Mouse (Mus musculus) spleen, postnatal 14 days (tissue): ENCODE measurements at regions not wholly inside any gene's neighbourhood (a gene's known extent, or its start where the extent isn't known, plus 50 kb on each side); places are given as distances from the start of the nearest gene placed in this dataset.
"Not testable (repeated sequence)": the region's sequence is repeated elsewhere in the genome, so short reads cannot be mapped to it uniquely, and the experiment has no call there.

Experiments
- DNase-seq, 2 experiments: peaks; one replicate each; pipeline ENCODE4 v3.0.0; 2021 to 2022; ENCODE audit warnings: low spot score in 2 of 2

- DNase-seq = no peak
Measured at GRCm38 (mm10) chr10:118049330-118049729, 92.3 kb upstream of the Mdm1 start.

DNA sequence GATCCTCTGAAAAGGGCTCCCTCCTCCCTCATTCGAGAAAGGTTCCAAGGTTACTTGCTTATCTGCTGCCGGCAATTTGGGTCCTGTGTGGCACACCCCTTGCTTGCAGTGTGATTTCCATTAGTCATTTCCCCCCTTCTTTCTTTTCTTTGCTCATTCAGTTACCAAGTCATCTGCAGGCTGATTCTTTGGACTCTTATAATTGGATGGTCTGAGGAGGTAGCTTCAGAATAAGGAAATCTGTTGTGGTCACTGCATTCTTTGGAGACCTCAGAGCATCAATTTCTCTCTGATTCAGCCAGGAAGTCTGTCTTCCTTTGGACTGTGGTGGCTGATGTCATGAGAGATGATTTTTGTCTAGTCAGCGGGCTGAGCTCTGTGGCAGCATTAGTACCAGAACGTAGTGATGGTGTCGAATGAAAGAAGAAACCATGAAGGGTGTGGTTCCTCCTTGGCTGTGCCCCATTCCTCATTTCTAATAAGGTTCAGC lies 91.4 kb upstream of the Mdm1 start:
- no peak for DNase-seq

- peak in 1 of 2 experiments; percentile 12 for DNase-seq
Measured at GRCm38 (mm10) chr10:118052042-118052441, 89.6 kb upstream of the Mdm1 start.

DNA sequence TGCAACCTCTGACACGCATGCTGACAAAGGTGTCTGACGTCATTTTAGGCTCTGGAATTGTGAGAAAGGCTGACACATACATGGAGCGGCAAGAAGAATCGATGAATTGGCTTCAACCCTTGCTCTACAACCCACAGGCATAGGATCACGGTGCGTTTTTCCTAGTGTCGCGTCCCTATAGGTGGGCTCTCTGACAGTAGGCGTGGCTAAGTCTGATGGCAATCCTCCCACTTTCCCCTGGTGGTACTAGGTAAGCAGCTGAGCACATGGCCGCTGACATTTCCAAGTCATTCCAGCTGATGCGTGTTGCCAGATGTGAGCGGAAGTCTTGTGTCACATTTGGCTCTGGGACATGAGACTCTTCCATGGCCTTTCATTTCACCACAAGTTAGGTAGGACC lies 89.1 kb upstream of the Mdm1 start:
- no peak for DNase-seq

DNA sequence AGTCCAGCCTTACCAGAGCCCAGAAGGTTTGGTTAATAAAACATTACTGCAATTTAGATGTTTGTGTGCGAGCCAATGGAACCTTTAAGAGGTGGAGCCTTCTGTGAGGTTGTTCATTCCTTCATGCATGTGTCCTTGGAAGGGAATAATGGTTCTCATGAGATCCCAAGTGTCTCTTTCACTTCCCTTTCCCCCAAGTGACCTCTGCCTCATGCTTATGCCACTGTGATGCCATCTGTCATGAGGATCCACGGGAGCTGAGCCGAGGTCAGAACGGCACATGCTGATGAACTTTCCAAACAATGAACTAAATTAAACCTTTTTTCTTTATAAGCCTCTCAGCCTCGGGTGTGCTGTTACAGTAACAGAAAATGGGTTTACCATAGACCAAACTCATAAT lies 88.6 kb upstream of the Mdm1 start:
- DNase-seq = no peak

DNA sequence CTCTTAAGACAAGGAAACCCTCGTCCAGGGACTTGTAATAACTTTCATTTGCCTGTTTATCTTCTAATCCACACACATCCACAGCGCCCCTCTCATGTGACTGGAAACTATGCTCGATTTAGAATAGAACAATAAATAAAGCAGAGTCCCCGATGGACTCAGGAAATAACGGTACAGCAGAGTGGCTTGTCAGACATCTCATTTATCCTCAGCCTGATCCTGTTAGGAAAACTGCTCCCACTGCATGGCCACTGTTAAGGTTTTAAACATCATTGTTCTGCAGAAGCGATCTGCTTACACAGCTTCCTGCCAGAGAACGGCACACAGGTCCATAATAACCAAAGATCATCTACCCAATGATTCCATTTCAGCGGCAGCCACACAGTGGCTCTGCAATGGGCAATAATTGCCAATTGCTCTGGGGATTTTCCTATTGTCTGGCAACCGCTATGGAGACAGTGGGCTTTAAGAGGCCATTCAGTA lies 84.8 kb upstream of the Mdm1 start:
- no peak for DNase-seq

- no peak for DNase-seq
Measured at GRCm38 (mm10) chr10:118057516-118057915, 84.1 kb upstream of the Mdm1 start.

GRCm38 (mm10) chr10:118064816-118065216 lies 76.8 kb upstream of the Mdm1 start:
- DNase-seq = no peak

GRCm38 (mm10) chr10:118076341-118076740 lies 65.3 kb upstream of the Mdm1 start:
- not testable (repeated sequence) for DNase-seq

- DNase-seq = no peak
Measured at GRCm38 (mm10) chr10:118081636-118082166, 59.9 kb upstream of the Mdm1 start.

DNA sequence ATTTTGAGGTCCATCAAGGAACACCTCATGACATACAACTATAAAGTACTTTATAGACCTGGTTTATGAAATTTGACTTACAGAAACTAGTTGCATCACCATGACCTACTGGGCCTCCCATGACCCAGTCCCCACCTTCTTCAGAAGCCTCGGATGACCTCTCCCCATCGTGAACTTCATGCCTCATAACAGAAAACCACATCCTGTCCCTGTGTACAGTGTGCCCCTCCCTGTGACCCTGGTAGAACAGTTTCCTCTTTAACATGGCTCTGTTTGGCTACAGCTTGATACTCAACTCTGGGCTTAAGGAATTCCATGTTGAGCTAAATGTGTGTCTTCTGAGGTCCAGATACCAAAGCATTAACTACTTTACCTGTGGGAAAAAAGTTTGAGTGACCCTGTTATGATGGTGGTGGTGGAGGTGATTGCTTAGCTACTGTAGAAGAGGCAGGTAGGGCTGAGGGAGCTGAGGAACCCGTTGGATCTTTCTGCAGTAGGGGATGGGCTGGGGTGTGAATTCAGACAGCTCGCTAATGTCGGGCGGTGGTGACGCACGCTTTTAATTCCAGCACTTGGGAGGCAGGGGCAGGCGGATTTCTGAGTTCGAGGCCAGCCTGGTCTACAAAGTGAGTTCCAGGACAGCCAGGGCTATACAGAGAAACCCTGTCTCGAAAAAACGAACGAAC lies 58.4 kb upstream of the Mdm1 start:
- DNase-seq = peak in 1 of 2 experiments; percentile 30

DNA sequence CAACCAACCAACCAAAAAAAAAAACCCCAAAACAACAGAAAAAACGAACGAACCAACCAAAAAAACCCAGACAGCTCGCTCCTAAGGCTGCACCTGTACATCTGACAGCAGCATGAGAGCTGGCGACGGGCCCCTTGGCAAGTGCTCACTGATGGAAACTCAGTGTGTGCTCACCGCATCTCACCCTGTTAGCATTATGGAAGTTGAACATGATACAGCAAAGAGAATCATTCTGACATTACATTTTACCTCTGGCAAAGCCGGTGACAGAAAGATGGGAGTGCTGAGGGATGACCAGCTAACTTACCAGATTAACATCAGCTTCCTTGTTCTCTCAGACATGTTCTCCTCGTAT lies 57.9 kb upstream of the Mdm1 start:
- DNase-seq = no peak

DNA sequence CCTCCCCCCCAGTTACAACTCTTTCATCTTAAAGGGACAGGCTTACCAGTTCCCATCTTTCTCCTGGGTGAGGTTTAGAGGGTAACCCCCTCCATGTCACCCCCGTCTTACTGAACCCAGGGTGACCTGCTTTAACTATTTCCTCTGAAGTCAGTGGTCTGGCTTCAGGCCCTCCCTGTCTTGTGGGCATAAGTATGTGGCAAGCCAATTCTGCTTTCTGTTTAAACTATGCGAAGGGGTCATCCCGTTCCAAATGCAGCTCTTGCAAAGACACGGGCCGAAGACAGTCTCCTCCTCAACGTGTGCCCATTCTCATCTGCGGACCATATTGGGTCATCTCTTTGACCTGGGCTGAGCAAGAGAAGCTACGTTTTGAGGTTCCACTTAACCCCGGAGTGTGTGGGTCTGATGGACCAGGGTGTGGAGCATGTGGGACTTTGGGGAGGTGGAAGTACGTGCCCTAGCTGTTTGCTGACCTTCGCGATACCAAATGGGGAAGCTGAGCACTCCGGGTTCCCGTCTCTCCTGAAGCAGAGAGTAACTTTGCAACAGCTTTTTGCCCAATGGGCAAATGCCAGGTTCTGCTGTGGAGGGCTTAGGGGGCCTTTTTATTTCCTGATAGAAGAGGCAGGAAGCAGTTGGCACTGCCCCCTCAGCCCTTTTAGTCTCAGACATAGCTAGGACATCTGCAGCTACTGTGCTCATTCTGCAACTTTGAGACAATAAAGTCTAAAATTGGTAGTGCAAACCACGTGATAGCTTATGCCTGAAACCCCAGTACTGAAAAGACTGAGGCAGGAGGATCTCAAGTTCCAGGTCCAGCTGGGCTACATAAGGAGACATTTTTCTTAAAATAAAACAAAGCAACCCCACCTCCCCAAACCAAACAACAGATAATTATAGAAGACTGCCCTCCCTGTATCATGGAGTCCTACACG lies 56.3 kb upstream of the Mdm1 start:
- no peak for DNase-seq

GRCm38 (mm10) chr10:118087570-118088340 lies 53.9 kb upstream of the Mdm1 start:
- no peak for DNase-seq

DNA sequence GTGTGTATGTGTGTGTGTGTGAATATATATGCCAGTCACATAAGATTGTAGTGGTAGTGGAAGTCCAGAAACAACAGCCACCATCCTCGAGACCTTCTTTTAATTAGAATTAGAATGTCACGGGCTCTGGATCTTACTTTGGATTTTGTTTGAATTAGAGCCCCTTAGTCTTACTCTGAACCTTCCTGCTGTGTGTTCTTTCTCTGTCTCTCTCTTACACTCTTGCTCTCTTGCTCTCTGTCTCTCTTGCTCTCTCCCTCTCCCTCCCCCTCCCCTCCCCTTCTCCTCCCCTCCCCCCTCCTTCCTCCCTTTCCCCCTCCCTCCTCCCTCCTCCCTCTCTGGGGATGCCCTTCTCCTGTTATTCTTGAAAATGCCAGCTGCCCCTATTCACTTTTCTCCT lies 53.1 kb upstream of the Mdm1 start:
- no peak for DNase-seq

GRCm38 (mm10) chr10:118089879-118090278 lies 51.7 kb upstream of the Mdm1 start:
- DNase-seq = no peak

GRCm38 (mm10) chr10:118091476-118091875 lies 50.1 kb upstream of the Mdm1 start:
- no peak for DNase-seq
